Mouse (Mus musculus): Measurements from ENCODE around the gene Dnajc13. TPM values are rescaled to one million over a fixed set of nuclear protein-coding genes. Genes with fewer than 3 reads are reported as not detected.

The Dnajc13 gene
- total RNA-seq, 1 experiment from 2014 or later, result 47.2 TPM

DNA sequence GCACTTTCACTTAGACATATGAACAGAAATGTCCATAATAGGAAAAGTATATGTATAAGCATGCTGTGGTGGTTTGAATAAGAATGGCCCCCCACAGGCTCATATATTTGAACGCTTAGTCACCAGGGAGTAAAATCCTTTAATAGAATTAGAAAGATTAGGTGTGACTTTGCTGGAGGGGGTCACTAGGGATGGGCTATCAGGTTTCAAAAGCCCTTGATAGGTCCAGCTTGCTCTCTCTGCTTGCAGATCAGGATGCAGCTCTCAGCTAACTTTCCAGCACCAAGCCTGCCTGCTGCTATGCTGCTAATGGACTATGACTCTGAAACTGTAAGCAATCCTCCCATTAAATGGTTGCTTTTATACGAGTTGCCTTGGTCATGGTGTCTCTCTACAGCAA is 68.2 kb downstream of the Dnajc13 start:
- ATAC-seq (replicated peaks; ENCODE audit: insufficient number of reproducible peaks, low FRiP score, low TSS enrichment, poor library complexity, severe bottlenecking), result no peak

- ATAC-seq (replicated peaks; ENCODE audit: insufficient number of reproducible peaks, low FRiP score, low TSS enrichment, poor library complexity, severe bottlenecking), result no peak
Measured at GRCm38 (mm10) chr9:104193900-104194299, 68.8 kb downstream of the Dnajc13 start.

- ATAC-seq (replicated peaks; ENCODE audit: insufficient number of reproducible peaks, low FRiP score, low TSS enrichment, poor library complexity, severe bottlenecking), result no peak
Measured at GRCm38 (mm10) chr9:104193327-104193726, 69.4 kb downstream of the Dnajc13 start.

- ATAC-seq (replicated peaks; ENCODE audit: insufficient number of reproducible peaks, low FRiP score, low TSS enrichment, poor library complexity, severe bottlenecking), result no peak
Measured at GRCm38 (mm10) chr9:104192513-104192912, 70.2 kb downstream of the Dnajc13 start.

DNA sequence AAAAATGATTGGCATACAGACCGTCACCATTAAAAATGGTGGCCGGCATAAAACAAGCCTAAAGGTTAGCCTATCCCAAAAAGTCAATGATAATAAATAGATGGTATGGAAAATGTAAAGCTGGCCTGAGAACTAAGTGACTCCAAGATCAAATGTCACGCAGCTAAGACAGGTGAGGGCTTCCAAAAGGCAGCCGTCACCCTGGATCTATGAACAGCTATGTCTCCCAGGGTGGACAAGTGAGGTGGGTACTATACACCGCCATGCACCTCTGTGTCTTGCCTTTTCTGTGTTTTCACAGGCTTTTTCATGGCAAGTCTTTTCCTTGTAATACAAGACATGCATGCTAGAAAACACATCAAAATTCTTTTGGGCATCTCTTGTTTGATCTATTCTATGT is 73.1 kb downstream of the Dnajc13 start:
- ATAC-seq (replicated peaks; ENCODE audit: insufficient number of reproducible peaks, low FRiP score, low TSS enrichment, poor library complexity, severe bottlenecking), result no peak

DNA sequence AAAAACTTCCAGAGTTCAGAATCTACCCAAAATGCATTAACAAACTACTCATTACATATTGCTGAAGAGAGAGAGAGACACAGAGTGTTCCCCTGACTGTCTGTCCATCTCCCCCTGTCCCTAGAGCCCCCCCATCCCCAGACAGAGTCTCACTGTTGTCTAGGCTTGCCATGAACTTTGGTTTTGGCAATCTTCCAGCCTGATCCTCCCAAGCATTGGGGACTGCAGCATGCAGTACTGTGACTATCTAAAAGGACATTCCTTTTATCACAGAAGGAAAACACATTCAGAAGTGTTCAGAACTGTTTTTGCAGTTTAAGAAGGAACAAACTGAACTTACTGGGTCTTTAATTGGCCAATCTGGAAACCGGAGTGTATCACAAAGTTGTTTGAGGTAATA is 74.0 kb downstream of the Dnajc13 start:
- ATAC-seq (replicated peaks; ENCODE audit: insufficient number of reproducible peaks, low FRiP score, low TSS enrichment, poor library complexity, severe bottlenecking), result no peak

GRCm38 (mm10) chr9:104187028-104187427 is 75.7 kb downstream of the Dnajc13 start:
- ATAC-seq (replicated peaks; ENCODE audit: insufficient number of reproducible peaks, low FRiP score, low TSS enrichment, poor library complexity, severe bottlenecking), result no peak

- no peak for ATAC-seq (replicated peaks; ENCODE audit: insufficient number of reproducible peaks, low FRiP score, low TSS enrichment, poor library complexity, severe bottlenecking)
Measured at GRCm38 (mm10) chr9:104183181-104183580, 79.5 kb downstream of the Dnajc13 start.

GRCm38 (mm10) chr9:104182328-104182727 is 80.4 kb downstream of the Dnajc13 start:
- ATAC-seq (replicated peaks; ENCODE audit: insufficient number of reproducible peaks, low FRiP score, low TSS enrichment, poor library complexity, severe bottlenecking), result no peak

GRCm38 (mm10) chr9:104181626-104182025 is 81.1 kb downstream of the Dnajc13 start:
- no peak for ATAC-seq (replicated peaks; ENCODE audit: insufficient number of reproducible peaks, low FRiP score, low TSS enrichment, poor library complexity, severe bottlenecking)

DNA sequence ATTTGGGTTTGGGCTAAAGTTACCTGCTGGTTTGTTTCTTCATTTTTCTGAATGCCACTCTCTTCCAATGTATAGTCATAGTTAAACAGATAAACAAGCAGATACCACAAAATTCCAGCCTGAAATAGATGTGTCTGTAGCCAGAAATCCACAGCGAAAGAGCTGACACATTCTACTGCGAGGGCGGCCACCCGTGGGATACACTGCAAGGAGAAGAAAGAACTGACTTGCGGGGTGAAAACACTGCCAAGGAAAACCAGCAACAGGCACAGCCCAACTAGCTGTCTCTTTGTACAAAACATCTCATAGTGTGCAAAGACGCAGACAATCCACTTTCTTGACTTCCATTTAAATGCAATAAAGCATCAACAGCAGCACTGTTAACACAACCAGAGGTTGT is 82.7 kb downstream of the Dnajc13 start:
- ATAC-seq (replicated peaks; ENCODE audit: insufficient number of reproducible peaks, low FRiP score, low TSS enrichment, poor library complexity, severe bottlenecking), result no peak

DNA sequence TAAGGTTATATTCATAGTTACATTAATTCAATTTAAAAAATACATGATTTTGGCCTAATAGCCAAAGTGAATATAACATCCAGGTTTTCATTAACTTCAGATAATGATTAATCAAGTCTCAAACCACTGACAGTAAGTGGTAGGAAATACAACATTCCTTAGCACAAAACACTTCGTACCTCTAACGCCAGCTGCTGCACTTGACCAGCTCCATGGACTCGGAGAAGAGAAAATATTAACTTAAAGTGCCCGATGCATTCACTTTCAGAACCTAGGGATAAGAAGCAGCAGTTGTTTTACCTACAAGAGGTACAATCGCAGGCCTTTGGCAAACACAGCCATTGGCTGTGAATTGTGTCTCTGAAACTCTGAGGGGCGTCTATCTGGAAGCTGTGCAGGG is 90.4 kb downstream of the Dnajc13 start:
- no peak for ATAC-seq (replicated peaks; ENCODE audit: insufficient number of reproducible peaks, low FRiP score, low TSS enrichment, poor library complexity, severe bottlenecking)

- ATAC-seq (replicated peaks; ENCODE audit: insufficient number of reproducible peaks, low FRiP score, low TSS enrichment, poor library complexity, severe bottlenecking), result no peak
Measured at GRCm38 (mm10) chr9:104171651-104172050, 91.1 kb downstream of the Dnajc13 start.

DNA sequence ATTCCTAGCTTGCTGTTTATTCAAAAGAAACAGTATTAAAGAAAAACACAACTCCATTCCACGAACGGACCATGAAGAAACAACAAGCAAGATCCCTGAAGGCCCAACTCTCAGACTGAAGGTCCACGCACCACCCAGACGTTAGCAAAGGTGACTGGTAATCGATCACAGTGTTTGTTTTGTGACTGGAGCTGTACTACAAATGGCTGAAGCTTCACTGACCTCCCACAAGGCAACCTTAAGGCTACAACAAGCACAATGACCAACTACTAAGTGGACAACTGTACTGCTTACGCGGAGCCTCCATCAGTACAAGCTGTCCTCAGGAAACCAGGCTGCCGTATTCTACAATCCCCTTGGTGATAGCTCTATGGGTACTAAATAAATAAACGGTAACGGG is 92.7 kb downstream of the Dnajc13 start:
- no peak for ATAC-seq (replicated peaks; ENCODE audit: insufficient number of reproducible peaks, low FRiP score, low TSS enrichment, poor library complexity, severe bottlenecking)

- no peak for ATAC-seq (replicated peaks; ENCODE audit: insufficient number of reproducible peaks, low FRiP score, low TSS enrichment, poor library complexity, severe bottlenecking)
Measured at GRCm38 (mm10) chr9:104165926-104166325, 96.8 kb downstream of the Dnajc13 start.

- ATAC-seq (replicated peaks; ENCODE audit: insufficient number of reproducible peaks, low FRiP score, low TSS enrichment, poor library complexity, severe bottlenecking), result no peak
Measured at GRCm38 (mm10) chr9:104164194-104164593, 98.5 kb downstream of the Dnajc13 start.

DNA sequence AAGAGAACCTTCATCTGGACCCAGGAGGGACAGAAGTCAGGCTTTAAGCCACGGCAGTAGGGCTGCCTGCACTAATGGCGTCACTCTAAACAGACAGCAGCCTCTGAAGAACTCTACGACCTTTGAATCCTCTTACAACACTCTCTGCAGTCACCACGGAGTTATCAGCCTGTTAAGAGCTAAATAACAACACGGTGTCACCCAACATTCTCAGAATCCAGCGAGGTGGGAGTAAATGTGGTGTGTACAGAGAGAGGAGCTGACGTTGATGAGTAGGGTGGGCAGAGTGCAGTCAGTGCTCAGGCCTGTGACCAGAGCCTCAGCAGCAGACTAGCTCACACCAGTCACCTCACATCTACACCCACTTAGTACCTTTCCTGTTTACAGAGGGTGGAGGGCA is 101.6 kb downstream of the Dnajc13 start:
- no peak for ATAC-seq (replicated peaks; ENCODE audit: insufficient number of reproducible peaks, low FRiP score, low TSS enrichment, poor library complexity, severe bottlenecking)

DNA sequence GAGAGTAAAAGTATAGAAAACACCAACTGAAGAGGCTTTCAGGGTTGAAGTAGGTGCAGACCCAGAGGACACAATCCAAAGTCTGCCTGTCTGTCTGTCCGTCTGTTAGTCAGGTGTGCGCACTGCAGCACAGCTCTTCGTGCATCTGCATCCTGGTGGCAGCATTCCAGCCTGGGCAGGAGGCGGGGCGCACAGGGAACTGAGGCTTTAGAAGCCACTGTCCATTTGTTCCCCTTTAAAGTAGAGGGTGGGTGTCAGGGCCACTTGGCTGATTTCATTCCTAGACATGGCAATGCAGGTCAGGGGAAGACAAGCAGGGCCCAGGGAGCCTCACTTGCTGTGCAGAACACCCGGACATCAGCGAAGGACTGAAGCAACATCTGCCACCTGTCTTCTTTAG is 105.4 kb downstream of the Dnajc13 start:
- no peak for ATAC-seq (replicated peaks; ENCODE audit: insufficient number of reproducible peaks, low FRiP score, low TSS enrichment, poor library complexity, severe bottlenecking)

GRCm38 (mm10) chr9:104156506-104156905 is 106.2 kb downstream of the Dnajc13 start:
- no peak for ATAC-seq (replicated peaks; ENCODE audit: insufficient number of reproducible peaks, low FRiP score, low TSS enrichment, poor library complexity, severe bottlenecking)

DNA sequence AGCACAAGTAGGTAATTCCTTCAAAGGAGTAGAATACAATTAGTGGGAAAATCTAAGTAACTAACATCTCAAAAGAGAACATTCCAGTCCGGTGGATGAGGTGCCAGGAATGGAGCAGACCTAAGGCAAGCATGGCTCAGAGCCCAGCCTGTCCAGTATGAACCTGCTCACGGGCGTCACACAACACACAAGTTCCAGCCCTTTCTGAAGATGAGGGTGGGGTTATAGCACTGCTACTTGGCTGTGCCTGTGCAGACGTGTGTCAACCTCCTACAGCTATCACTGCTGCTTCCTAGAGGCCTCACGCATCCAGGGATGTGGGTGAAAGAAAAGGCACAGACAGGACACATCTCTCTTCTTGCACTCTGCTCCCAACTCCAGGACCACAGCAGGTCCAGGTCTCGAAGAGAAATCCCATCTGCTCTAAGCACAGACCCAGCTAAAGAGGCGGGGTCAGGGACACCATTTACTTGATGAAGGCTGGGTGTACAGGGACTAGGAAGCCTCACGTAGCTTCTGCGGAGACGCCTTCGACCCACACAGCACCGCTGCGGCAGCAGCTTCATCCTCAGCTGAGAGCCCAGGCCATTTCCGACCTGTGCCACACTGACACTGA is 107.5 kb downstream of the Dnajc13 start:
- ATAC-seq (replicated peaks; ENCODE audit: insufficient number of reproducible peaks, low FRiP score, low TSS enrichment, poor library complexity, severe bottlenecking), result no peak

DNA sequence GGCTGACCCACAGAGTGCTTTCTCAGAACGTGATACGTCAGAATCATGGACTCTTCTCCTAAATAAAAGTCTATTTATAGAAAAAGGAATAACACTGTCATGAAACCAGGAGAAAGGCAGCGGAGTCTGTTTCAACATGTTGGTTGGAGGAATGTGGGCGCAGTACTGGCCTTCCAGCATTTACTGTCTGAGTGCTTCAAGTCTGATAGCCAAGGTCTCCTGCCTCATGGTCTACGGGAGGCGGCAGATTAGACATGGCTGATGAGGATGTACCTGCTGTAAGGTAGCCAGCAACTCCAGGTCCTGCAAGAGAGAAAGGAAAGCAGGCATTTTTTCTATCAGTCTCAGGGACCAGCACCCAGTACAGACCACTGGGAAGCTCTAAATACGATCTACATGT is 110.6 kb downstream of the Dnajc13 start:
- no peak for ATAC-seq (replicated peaks; ENCODE audit: insufficient number of reproducible peaks, low FRiP score, low TSS enrichment, poor library complexity, severe bottlenecking)

Measured in monocyte, adult 5-6 weeks (primary cell).